Mouse (Mus musculus) ES-E14 (cell line): ENCODE measurements at regions not wholly inside any gene's neighbourhood (a gene's known extent, or its start where the extent isn't known, plus 50 kb on each side); places are given as distances from the start of the nearest gene placed in this dataset.
A peak's percentile ranks its signal among the peaks of the same experiment; 100 is the strongest.

Experiments used
- DNase-seq: peaks from one replicate; pipeline ENCODE4 v3.0.0-alpha.2; 2013; ENCODE audit warnings: low read depth, low spot score
- H3K27ac ChIP-seq: 2 replicates; pipeline ENCODE4 v1.5.1; 2012; ENCODE audit warnings: low read depth, mild to moderate bottlenecking, low read length, moderate library complexity, mixed read lengths; ENCODE audit not compliant: poor library complexity, insufficient read depth, severe bottlenecking
- H3K36me3 ChIP-seq: 2 replicates; pipeline ENCODE4 v1.6.1; 2012; ENCODE audit warnings: mild to moderate bottlenecking, low read length, moderate library complexity, mixed read lengths; ENCODE audit not compliant: control insufficient read depth, poor library complexity, insufficient read depth, severe bottlenecking
- H3K4me1 ChIP-seq, 2 experiments: fragments of 150-350 bp in 1 of 2; sonication (generic) in 1 of 2; 2 replicates each; pipeline ENCODE4 v1.6.1; 2012; ENCODE audit warnings: low read length in 2 of 2, mild to moderate bottlenecking in 1 of 2, mixed read lengths in 1 of 2; ENCODE audit not compliant: control insufficient read depth in 2 of 2, insufficient read depth in 2 of 2, poor library complexity in 1 of 2
- H3K4me3 ChIP-seq, 2 experiments: fragments of 150-350 bp in 1 of 2; sonication (generic) in 1 of 2; 2 replicates each; pipeline ENCODE4 v1.5.1; 2012; ENCODE audit warnings: low read length in 2 of 2, low read depth in 1 of 2, mild to moderate bottlenecking in 1 of 2, mixed read lengths in 1 of 2; ENCODE audit not compliant: insufficient read depth in 1 of 2, poor library complexity in 1 of 2, severe bottlenecking in 1 of 2
- H3K9ac ChIP-seq: 2 replicates; pipeline ENCODE4 v1.6.1; 2012; ENCODE audit warnings: low read depth, mild to moderate bottlenecking, low read length, mixed read lengths; ENCODE audit not compliant: poor library complexity, insufficient read depth, severe bottlenecking
- H3K9me3 ChIP-seq: fragments of 150-350 bp; sonication (generic); 2 replicates; pipeline ENCODE4 v1.6.1; 2012; ENCODE audit warnings: low read depth, mild to moderate bottlenecking, low read length; ENCODE audit not compliant: control insufficient read depth, insufficient read depth
- CHD2 ChIP-seq: IDR thresholded peaks from 2 replicates; pipeline ENCODE4 v1.6.1; 2014; ENCODE audit warnings: mild to moderate bottlenecking, low read depth, low read length, inconsistent platforms
- HCFC1 ChIP-seq: IDR thresholded peaks from 2 replicates; pipeline ENCODE4 v1.6.1; 2012; ENCODE audit warnings: low read length, inconsistent platforms, borderline replicate concordance; ENCODE audit not compliant: insufficient read depth
- MAFK ChIP-seq: IDR thresholded peaks from 2 replicates; pipeline ENCODE4 v1.6.1; 2014; ENCODE audit warnings: mild to moderate bottlenecking, low read depth, low read length, inconsistent platforms; ENCODE audit not compliant: insufficient read depth
- ZC3H11A ChIP-seq: IDR thresholded peaks from 2 replicates; pipeline ENCODE4 v1.6.1; 2012; ENCODE audit warnings: low read depth, mild to moderate bottlenecking, inconsistent platforms, low read length, borderline replicate concordance
- ZNF384 ChIP-seq: IDR thresholded peaks from 2 replicates; pipeline ENCODE4 v1.6.1; 2012; ENCODE audit warnings: low read depth, low read length, inconsistent platforms
- in situ Hi-C, 2 experiments: fragments of 600-800 bp; cut with MboI; formaldehyde crosslinking; loops; one replicate each; pipeline ENCODE4 v1.15.1; 2025; ENCODE audit warnings: low sequenced_read_pairs in 2 of 2, inconsistent platforms in 1 of 2; ENCODE audit not compliant: unreplicated experiment in 2 of 2

DNA sequence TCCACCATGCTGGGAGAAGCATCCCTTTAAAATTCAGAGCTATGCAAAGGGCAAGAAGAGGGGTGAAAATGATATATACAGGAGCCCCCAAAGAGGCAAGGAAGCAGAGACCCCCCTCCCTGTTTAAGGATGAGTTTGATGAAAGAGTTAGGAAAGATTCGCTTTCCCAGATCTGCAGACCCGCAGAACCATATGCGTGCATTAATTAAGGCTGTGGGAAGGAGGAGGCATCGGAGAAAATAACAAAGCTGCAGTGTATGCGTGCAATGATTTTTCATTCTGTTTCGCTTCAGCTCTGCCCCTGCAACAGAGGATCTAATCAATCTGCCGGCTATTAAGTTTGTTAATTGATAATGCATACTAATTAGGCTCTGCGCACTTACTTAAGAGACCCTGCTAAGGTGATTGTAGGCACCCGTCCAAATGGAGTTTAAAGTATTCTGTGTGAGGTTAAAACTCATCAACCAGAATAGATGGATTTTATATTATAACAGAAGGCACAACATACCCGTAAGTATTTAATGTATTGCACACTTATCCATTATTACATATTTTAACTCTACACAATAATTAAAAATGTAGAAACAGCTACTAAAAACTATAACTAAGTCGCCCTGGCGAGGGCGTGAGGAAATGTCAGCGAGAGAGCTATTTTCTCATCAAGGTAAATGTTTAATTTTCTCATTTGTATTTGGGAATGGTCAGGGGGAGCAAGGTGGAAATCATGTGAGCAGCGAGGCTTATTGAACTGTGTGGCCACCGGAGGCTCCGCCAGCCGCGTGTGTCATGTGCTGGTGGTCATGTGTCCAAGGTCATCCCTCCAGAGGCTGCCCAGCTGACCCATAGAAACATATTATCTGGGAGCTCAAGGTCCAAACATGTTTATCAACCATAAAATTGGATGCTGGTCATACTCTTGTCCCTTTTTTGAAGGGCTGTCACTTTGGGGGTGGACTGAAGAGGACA, 143.2 kb upstream of the Tbca start:
- Histone ChIP-seq H3K9ac (no peak overlapping the region), H3K4me3 (no peak overlapping the region), H3K4me1 (peaks cover 8 to 22% of the 10 kb centered on the region in 2 experiments), H3K9me3 (no peaks in the 10 kb centered on the region), H3K36me3 (no peaks in the 10 kb centered on the region), H3K27ac (no peak overlapping the region)
- in situ Hi-C loops: no loop called here
- DNase-seq: no peak
- no peak for TF ChIP-seq ZNF384
- TF ChIP-seq ZC3H11A: no peak
- TF ChIP-seq HCFC1: no peak
- TF ChIP-seq CHD2: no peak
- no peak for TF ChIP-seq MAFK

GRCm38 (mm10) chr13:94646326-94646725, 142.4 kb upstream of the Tbca start:
- TF ChIP-seq ZC3H11A (no peak), ZNF384 (no peak), HCFC1 (no peak)
- Histone ChIP-seq H3K4me1 (peaks cover 8 to 26% of the 10 kb centered on the region in 2 experiments), H3K36me3 (no peaks in the 10 kb centered on the region), H3K4me3 (no peak overlapping the region), H3K27ac (peak overlapping the region; percentile 18; the same call in 1 of the 2 replicates), H3K9ac (no peak overlapping the region), H3K9me3 (no peaks in the 10 kb centered on the region)
- in situ Hi-C loops: no loop called here
- DNase-seq: no peak

DNA sequence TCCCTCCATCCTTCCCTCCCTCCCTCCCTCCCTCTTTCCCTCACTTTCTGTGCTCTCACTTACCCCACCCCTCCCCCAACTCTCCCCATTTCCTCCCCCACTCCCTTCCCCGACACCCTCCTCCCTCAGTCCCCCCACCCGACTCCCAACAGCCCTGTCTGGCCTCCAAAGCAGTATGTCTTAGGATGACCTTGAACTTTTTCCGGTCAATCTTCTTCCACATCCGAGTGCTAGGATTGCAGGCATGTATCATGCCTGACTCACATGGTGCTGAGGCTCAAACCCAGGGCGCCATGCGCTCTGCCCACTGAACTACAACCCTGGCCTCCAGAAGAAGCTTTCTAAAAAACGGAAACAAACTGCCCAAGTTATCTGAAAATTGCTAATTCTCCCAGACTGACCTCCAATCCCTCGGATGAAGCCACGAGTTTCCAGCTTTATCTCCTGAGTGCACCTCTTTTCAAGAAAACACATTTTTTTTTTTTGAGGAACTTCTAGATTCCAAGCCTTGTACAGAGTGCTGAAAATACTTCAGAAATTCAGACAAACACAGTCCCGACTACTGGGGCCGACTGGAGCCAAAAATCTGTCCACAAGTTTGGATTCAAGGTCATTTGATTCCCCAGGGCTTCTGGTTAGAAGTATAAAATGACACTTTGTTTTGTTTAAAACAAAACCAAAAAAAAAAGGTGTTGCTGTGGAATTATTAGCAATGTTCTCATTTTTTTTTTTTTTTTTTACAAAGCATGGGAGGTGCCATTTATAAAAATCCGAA, 141.7 kb upstream of the Tbca start:
- DNase-seq: no peak
- TF ChIP-seq ZNF384 (peak; percentile 26; the same call in 1 of the 2 replicates), CHD2 (no peak)
- peak overlapping the region; percentile 28 to 31; a peak in 2 of 4 replicates for H3K4me3 ChIP-seq
- H3K9ac ChIP-seq: peak overlapping the region; percentile 60; the same call in 1 of the 2 replicates
- in situ Hi-C loops: no loop called here
- H3K36me3 ChIP-seq: no peaks in the 10 kb centered on the region
- H3K9me3 ChIP-seq: no peaks in the 10 kb centered on the region
- H3K27ac ChIP-seq: peak overlapping the region; percentile 63; the same call in 1 of the 2 replicates
- peaks cover 8 to 26% of the 10 kb centered on the region in 2 experiments for H3K4me1 ChIP-seq

DNA sequence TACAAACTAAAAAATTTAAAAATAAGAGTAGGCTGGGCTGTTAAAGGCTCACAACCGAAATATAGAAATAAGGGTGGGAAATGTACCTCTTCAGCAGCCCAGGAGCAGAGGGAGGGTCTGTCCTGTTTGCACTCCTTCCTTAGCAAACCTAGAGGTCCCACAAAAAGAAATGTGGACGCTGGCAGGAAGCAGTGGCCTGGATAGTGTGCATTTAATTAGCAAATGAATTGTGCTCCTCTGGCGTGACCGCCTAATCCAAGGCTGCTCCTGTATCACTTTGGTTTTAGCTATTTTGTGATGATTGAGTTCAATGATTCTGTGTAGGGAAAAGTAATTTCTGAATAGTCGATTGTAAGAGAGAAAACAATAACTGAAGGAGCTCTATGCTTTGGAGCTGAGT, 141.1 kb upstream of the Tbca start:
- in situ Hi-C loops: no loop called here
- TF ChIP-seq CHD2 (no peak), MAFK (no peak), ZNF384 (no peak), ZC3H11A (no peak), HCFC1 (no peak)
- peak overlapping the region; percentile 63; the same call in 1 of the 2 replicates for H3K27ac ChIP-seq
- no peaks in the 10 kb centered on the region for H3K9me3 ChIP-seq
- DNase-seq: no peak
- H3K36me3 ChIP-seq: no peaks in the 10 kb centered on the region
- no peak overlapping the region for H3K9ac ChIP-seq
- peak overlapping the region in 1 of 2 experiments; percentile 31; a peak in 1 of 4 replicates for H3K4me3 ChIP-seq
- H3K4me1 ChIP-seq: peaks cover 8 to 26% of the 10 kb centered on the region in 2 experiments
